Mouse (Mus musculus) G1E (cell line): ENCODE data around the gene Hunk.

ENCODE experiments used
- CTCF ChIP-seq: IDR thresholded peaks from 2 replicates; pipeline ENCODE4 v1.5.1; 2012; ENCODE audit warnings: low read depth, low read length, inconsistent platforms, mixed read lengths
- GATA1 ChIP-seq: IDR thresholded peaks from 2 replicates; pipeline ENCODE4 v1.6.1; 2012; ENCODE audit warnings: borderline replicate concordance, low read length, inconsistent platforms, mixed read lengths
- GATA2 ChIP-seq: IDR thresholded peaks from 2 replicates; pipeline ENCODE4 v1.6.1; 2012; ENCODE audit warnings: low read depth, low read length, inconsistent platforms, borderline replicate concordance
- POLR2AphosphoS5 ChIP-seq: IDR thresholded peaks from 2 replicates; pipeline ENCODE4 v1.6.1; 2012; ENCODE audit warnings: low read depth, low read length, inconsistent platforms; ENCODE audit not compliant: insufficient replicate concordance
- TAL1 ChIP-seq: conservative IDR thresholded peaks from 2 replicates; pipeline ENCODE4 v1.6.1; 2012; ENCODE audit warnings: low read depth, low read length, inconsistent platforms, mixed read lengths

GRCm38 (mm10) chr16:90416621-90417020, 30.8 kb downstream of the Hunk start:
- TF ChIP-seq CTCF (no peak), TAL1 (no peak), GATA1 (no peak), GATA2 (no peak), POLR2AphosphoS5 (no peak)
